Mouse (Mus musculus): ENCODE measurements at regions not wholly inside any gene's neighbourhood (a gene's known extent, or its start where the extent isn't known, plus 50 kb on each side); places are given as distances from the start of the nearest gene placed in this dataset.

GRCm38 (mm10) chr12:73847336-73847735 is 53.8 kb upstream of the Hif1a start:
- TF ChIP-seq CTCF (IDR thresholded peaks at IDR 0.05; ENCODE audit: insufficient read depth, low read depth, low read length) (no peak), POLR2A (IDR thresholded peaks at IDR 0.05; ENCODE audit: insufficient read depth, low read depth, low read length) (no peak)

Measured in olfactory bulb, adult 2 months (tissue).